In the genomic region with DNA sequence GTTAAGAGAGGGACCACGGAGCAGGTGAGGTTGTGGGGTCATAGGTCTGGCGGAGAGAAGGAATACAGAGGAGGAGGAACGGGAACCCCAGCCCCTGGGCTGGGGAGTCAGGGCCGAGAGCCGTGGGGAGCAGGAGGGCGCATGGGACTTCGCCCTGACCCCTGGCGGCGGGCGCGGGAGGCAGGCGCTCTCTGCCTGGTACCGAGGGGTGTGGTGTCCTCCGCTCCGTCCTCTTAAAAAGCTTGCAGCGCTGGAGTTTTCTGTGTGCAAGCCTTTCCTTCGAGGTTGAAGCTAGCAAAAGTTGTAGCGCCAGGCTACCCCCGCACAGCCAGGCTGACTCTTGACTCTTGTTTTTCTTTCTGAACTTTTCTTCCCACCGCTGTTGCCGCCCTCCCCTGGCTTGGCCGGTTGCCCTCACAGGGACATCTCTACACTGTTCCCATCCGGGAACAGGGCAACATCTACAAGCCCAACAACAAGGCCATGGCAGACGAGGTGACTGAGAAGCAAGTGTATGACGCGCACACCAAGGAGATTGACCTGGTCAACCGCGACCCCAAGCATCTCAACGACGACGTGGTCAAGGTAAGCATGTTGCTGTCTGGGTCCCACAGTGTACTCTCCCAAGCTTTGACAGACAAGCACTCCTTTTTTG, we compare ENCODE assay signal across 9 mouse cellular contexts. TPM values are rescaled to one million over a fixed set of nuclear protein-coding genes. Genes with fewer than 3 reads are reported as not detected.
A peak's percentile ranks its signal among the peaks of the same experiment; 100 is the strongest.
DNase-seq lines count a peak whose midpoint lies in the region; ATAC-seq and TF ChIP-seq lines count a peak whose summit lies in the region.
"Had no signal": no experiment of that assay in that cellular context is flagged by ENCODE, and none has a peak within 500 bp of the region (broad histone marks: within the 10 kb centered on the region; RNA-seq: fewer than 3 reads in every experiment).

No protein-coding gene starts in this region.

- no peaks in the 10 kb centered on the region for H3K9me3 ChIP-seq in heart, embryonic 12.5 days (replicated peaks)
- no peaks in the 10 kb centered on the region for H3K9me3 ChIP-seq in kidney, embryonic 14.5 days (ENCODE audit: control insufficient read depth, low read length)
- H3K9me3 ChIP-seq in liver, embryonic 15.5 days (replicated peaks) = no peaks in the 10 kb centered on the region
- H3K9me3 ChIP-seq: G1E had no signal

- H3K4me1 ChIP-seq in heart, embryonic 12.5 days (replicated peaks) = peaks cover 11% of the 10 kb centered on the region
- H3K4me1 ChIP-seq in kidney, embryonic 14.5 days (ENCODE audit: control insufficient read depth, insufficient read depth, low read length) = 0 out of 2 replicates have a peak, but pooled peaks cover 7% of the 10 kb centered on the region
- peaks cover 4% of the 10 kb centered on the region; the same call in 1 of the 2 replicates for H3K4me1 ChIP-seq in liver, embryonic 15.5 days (replicated peaks)
- H3K4me1 ChIP-seq in testis, adult 2 months (ENCODE audit: control insufficient read depth, insufficient read depth, low read length) = no peaks in the 10 kb centered on the region; the same call in 1 of the 2 replicates

- peak; percentile 91 for DNase-seq in 3134 (ENCODE audit: extremely low read depth, insufficient read length, low spot score)
- DNase-seq in adrenal gland, postnatal 25 days = peak; percentile 80
- peak; percentile 17 for DNase-seq in naive thymus-derived CD4-positive, alpha-beta T cell, adult 2 months (ENCODE audit: low read depth)

- no peak for TF ChIP-seq CTCF in testis, adult 2 months (IDR thresholded peaks at IDR 0.05; ENCODE audit: control insufficient read depth, insufficient read depth, insufficient replicate concordance, low read depth, low read length)

- 3% methylated on average over 31 of the region's 31 CpGs for WGBS in heart, embryonic 12.5 days
- 3% methylated on average over 31 of the region's 31 CpGs for WGBS in kidney, embryonic 14.5 days
- 3% methylated on average over 31 of the region's 31 CpGs for WGBS in liver, embryonic 15.5 days (ENCODE audit: insufficient replicate concordance)

- H3K36me3 ChIP-seq in heart, embryonic 12.5 days = no peaks in the 10 kb centered on the region
- H3K36me3 ChIP-seq in kidney, embryonic 14.5 days (ENCODE audit: control insufficient read depth, insufficient read depth, low read length) = no peaks in the 10 kb centered on the region
- no peaks in the 10 kb centered on the region for H3K36me3 ChIP-seq in liver, embryonic 15.5 days (replicated peaks)
- H3K36me3 ChIP-seq in testis, adult 2 months (ENCODE audit: control insufficient read depth, insufficient read depth, low read length) = no peaks in the 10 kb centered on the region
- H3K36me3 ChIP-seq: G1E had no signal

- H3K27me3 ChIP-seq in heart, embryonic 12.5 days (replicated peaks) = peaks cover 3% of the 10 kb centered on the region
- H3K27me3 ChIP-seq in kidney, embryonic 14.5 days (ENCODE audit: control insufficient read depth, insufficient read depth, low read length) = peaks cover 9% of the 10 kb centered on the region; the same call in 1 of the 2 replicates
- H3K27me3 ChIP-seq in liver, embryonic 15.5 days = peaks cover 42% of the 10 kb centered on the region
- no peaks in the 10 kb centered on the region for H3K27me3 ChIP-seq in testis, adult 2 months (ENCODE audit: control insufficient read depth, insufficient read depth, low read length)

- H3K4me2 ChIP-seq in heart, embryonic 12.5 days = peak overlapping the region; percentile 99
- peak overlapping the region; percentile 93 for H3K4me2 ChIP-seq in kidney, embryonic 14.5 days (replicated peaks; ENCODE audit: low read depth, low read length)
- peak overlapping the region; percentile 66 for H3K4me2 ChIP-seq in liver, embryonic 15.5 days

- 0 out of 2 replicates have a peak, but pooled peaks have one; percentile 49 for ATAC-seq in erythroid progenitor cell, adult 5-6 weeks (replicated peaks; ENCODE audit: low FRiP score, poor library complexity, severe bottlenecking)
- peak; percentile 82 for ATAC-seq in heart, embryonic 12.5 days (ENCODE audit: insufficient number of reproducible peaks, low FRiP score)
- ATAC-seq in kidney, embryonic 14.5 days (ENCODE audit: low FRiP score, low TSS enrichment) = peak; percentile 90
- peak; percentile 57; the same call in 1 of the 2 replicates for ATAC-seq in liver, embryonic 15.5 days (ENCODE audit: insufficient read depth)

- peak overlapping the region; percentile 77 for H3K9ac ChIP-seq in heart, embryonic 12.5 days
- peak overlapping the region; percentile 58; the same call in 1 of the 2 replicates for H3K9ac ChIP-seq in kidney, embryonic 14.5 days (ENCODE audit: low read depth, low read length)
- no peak overlapping the region for H3K9ac ChIP-seq in liver, embryonic 15.5 days

- H3K27ac ChIP-seq in heart, embryonic 12.5 days (ENCODE audit: poor library complexity, severe bottlenecking) = peak overlapping the region; percentile 60; the same call in 1 of the 2 replicates
- no peak overlapping the region for H3K27ac ChIP-seq in kidney, embryonic 14.5 days (ENCODE audit: low read depth, low read length)
- no peak overlapping the region for H3K27ac ChIP-seq in liver, embryonic 15.5 days (replicated peaks)
- H3K27ac ChIP-seq in testis, adult 2 months (ENCODE audit: control insufficient read depth, insufficient read depth, low read depth, low read length) = peak overlapping the region; percentile 46; the same call in 1 of the 2 replicates

- peak overlapping the region; percentile 64 for H3K4me3 ChIP-seq in heart, embryonic 12.5 days
- peak overlapping the region; percentile 50 for H3K4me3 ChIP-seq in kidney, embryonic 14.5 days (ENCODE audit: low read length)
- peak overlapping the region; percentile 39 for H3K4me3 ChIP-seq in liver, embryonic 15.5 days (replicated peaks)
- peak overlapping the region; percentile 68 for H3K4me3 ChIP-seq in testis, adult 2 months (ENCODE audit: control insufficient read depth, low read depth, low read length)

- TF ChIP-seq POLR2A in testis, adult 2 months (IDR thresholded peaks at IDR 0.05; ENCODE audit: control insufficient read depth, low read depth, low read length) = no peak

RNA-seq across cellular contexts. Expression of a gene that starts 1.5 kb away (rescaled TPM):
- total RNA-seq in adrenal gland, postnatal 25 days (2021) = 90.9 and 95.2 TPM in 2 replicates
- total RNA-seq in erythroid progenitor cell, adult 5-6 weeks (2015; ENCODE audit: low replicate concordance) = not detected in 2 replicates
- not detected in 2 replicates for total RNA-seq in erythroid progenitor cell, adult 5-6 weeks (2017; ENCODE audit: low replicate concordance)
- 67.2 and 75.0 TPM in 2 replicates for polyA plus RNA-seq in heart, embryonic 12.5 days (2016; fragmentation: Nextera tagmentation; extraction: Ambion mirVana)
- polyA plus RNA-seq in kidney, embryonic 14.5 days (2014; fragmentation: Nextera tagmentation; extraction: Ambion mirVana) = 49.2 and 52.9 TPM in 2 replicates
- polyA plus RNA-seq in liver, embryonic 15.5 days (2015; fragmentation: Nextera tagmentation; extraction: Ambion mirVana) = 5.7 and 6.1 TPM in 2 replicates
- 21.6 and 32.5 TPM in 2 replicates for polyA plus RNA-seq in testis, adult 2 months (2012; rRNA removed)
- total RNA-seq: G1E had no signal
- polyA plus RNA-seq: G1E had no signal

RNA-seq across cellular contexts. Expression of a gene that starts 26.6 kb away (rescaled TPM):
- 34.6 and 37.6 TPM in 2 replicates for total RNA-seq in adrenal gland, postnatal 25 days (2021)
- 1.8 TPM in 1 of 2 replicates, not detected in the other for total RNA-seq in erythroid progenitor cell, adult 5-6 weeks (2015; ENCODE audit: low replicate concordance)
- 0.98 TPM in 1 of 2 replicates, not detected in the other for total RNA-seq in erythroid progenitor cell, adult 5-6 weeks (2017; ENCODE audit: low replicate concordance)
- 19.1 and 22.5 TPM in 2 replicates for polyA plus RNA-seq in heart, embryonic 12.5 days (2016; fragmentation: Nextera tagmentation; extraction: Ambion mirVana)
- 18.7 and 19.8 TPM in 2 replicates for polyA plus RNA-seq in kidney, embryonic 14.5 days (2014; fragmentation: Nextera tagmentation; extraction: Ambion mirVana)
- 2.8 and 2.9 TPM in 2 replicates for polyA plus RNA-seq in liver, embryonic 15.5 days (2015; fragmentation: Nextera tagmentation; extraction: Ambion mirVana)
- polyA plus RNA-seq in testis, adult 2 months (2012; rRNA removed) = 2.3 and 4.1 TPM in 2 replicates
- polyA plus RNA-seq: G1E had no signal

Comparison
In these comparisons a context has a peak if more than half of its experiments do, and no peak if none do; other contexts are left out.
1. DNase-seq: peak in every context shown above with its lines; median percentile 91 in 3134; 80 in adrenal gland, postnatal 25 days; 17 in naive thymus-derived CD4-positive, alpha-beta T cell, adult 2 months.
2. H3K27ac ChIP-seq: peak in heart, embryonic 12.5 days (single experiment) and testis, adult 2 months (single experiment); none in kidney, embryonic 14.5 days (single experiment) and liver, embryonic 15.5 days (single experiment).
3. Peak in every context shown above with its lines, with median percentiles within 50 percentile points of each other: ATAC-seq, H3K4me2 ChIP-seq and H3K4me3 ChIP-seq.